Mouse (Mus musculus) adrenal gland, postnatal 36 days (tissue): ENCODE data around the gene Gm3029. TPM values are rescaled to one million over a fixed set of nuclear protein-coding genes. Genes with fewer than 3 reads are reported as not detected.
"Not testable (repeated sequence)": the region's sequence is repeated elsewhere in the genome, so short reads cannot be mapped to it uniquely, and the experiment has no call there.

Source experiments
- DNase-seq, 2 experiments: peaks; one replicate each; pipeline ENCODE4 v3.0.0; 2021; ENCODE audit warnings: mixed read lengths in 1 of 2
- long read RNA-seq, 2 experiments: library from polyadenylated mRNA; stranded (forward); transcript quantifications; one replicate each; pipeline ENCODE4 v2.0.0; 2021; ENCODE audit warnings: borderline sequencing depth in 2 of 2
- total RNA-seq, 2 experiments: library from RNA; stranded (reverse); gene quantifications; 2 replicates each; pipeline ENCODE4 v1.2.3; 2021

The Gm3029 gene
- not detected for total RNA-seq
- long read RNA-seq, experiment 1, result 0 reads
- long read RNA-seq, experiment 2, result 0 reads

- DNase-seq, result not testable (repeated sequence)
Measured at GRCm38 (mm10) chr14:3931456-3931855, at the start of gene Gm3029. Gm3029 (plus strand) TSS chr14:3931756.

- DNase-seq, result not testable (repeated sequence)
Measured at GRCm38 (mm10) chr14:3883872-3884271, 47.7 kb upstream of the Gm3029 start, which contains the start of gene Gm2916. Gm2916 (plus strand) TSS chr14:3884172.

- not testable (repeated sequence) for DNase-seq
Measured at GRCm38 (mm10) chr14:3963247-3963646, 31.7 kb downstream of the Gm3029 start, which contains the start of gene Gm3095. Gm3095 (plus strand) TSS chr14:3963547.

Other genes starting within 250 kb of the Gm3029 start
- not detected for gene Gm3043, start 243.0 kb upstream of the Gm3029 start, total RNA-seq
- gene Gm3002, start 121.7 kb upstream of the Gm3029 start, total RNA-seq, result under 1 TPM in 1 of 2 experiments, not detected in 1; 0.20 TPM
- not detected for gene Gm3033, start 85.5 kb upstream of the Gm3029 start, total RNA-seq
- not detected for gene Gm2916, start 47.6 kb upstream of the Gm3029 start, total RNA-seq
- not detected for gene Gm3095, start 31.8 kb downstream of the Gm3029 start, total RNA-seq
- not detected for gene Gm3099, start 66.6 kb downstream of the Gm3029 start, total RNA-seq
- under 1 TPM; 0.16 to 0.83 TPM for gene Gm5796, start 92.2 kb downstream of the Gm3029 start, total RNA-seq
- gene Gm3115, start 152.4 kb downstream of the Gm3029 start, total RNA-seq, result not detected
- under 1 TPM in 1 of 2 experiments, not detected in 1; 0.20 TPM for gene Gm8108, start 178.8 kb downstream of the Gm3029 start, total RNA-seq
- gene Gm3127, start 233.3 kb downstream of the Gm3029 start, total RNA-seq, result not detected